Mouse (Mus musculus): ENCODE results near the gene Ifng.
"Not testable (repeated sequence)": the region's sequence is repeated elsewhere in the genome, so short reads cannot be mapped to it uniquely, and the experiment has no call there.

Ifng gene

DNA sequence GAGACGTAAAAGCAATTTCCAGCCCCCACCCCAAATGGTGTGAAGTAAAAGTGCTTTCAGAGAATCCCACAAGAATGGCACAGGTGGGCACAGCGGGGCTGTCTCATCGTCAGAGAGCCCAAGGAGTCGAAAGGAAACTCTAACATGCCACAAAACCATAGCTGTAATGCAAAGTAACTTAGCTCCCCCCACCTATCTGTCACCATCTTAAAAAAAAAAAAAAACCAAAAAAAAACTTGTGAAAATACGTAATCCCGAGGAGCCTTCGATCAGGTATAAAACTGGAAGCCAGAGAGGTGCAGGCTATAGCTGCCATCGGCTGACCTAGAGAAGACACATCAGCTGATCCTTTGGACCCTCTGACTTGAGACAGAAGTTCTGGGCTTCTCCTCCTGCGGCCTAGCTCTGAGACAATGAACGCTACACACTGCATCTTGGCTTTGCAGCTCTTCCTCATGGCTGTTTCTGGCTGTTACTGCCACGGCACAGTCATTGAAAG is at the start of gene Ifng:
Gene Ifng (plus strand): TSS at position 305 of the 499 bp plus-strand sequence.
- DNase-seq = no peak

DNA sequence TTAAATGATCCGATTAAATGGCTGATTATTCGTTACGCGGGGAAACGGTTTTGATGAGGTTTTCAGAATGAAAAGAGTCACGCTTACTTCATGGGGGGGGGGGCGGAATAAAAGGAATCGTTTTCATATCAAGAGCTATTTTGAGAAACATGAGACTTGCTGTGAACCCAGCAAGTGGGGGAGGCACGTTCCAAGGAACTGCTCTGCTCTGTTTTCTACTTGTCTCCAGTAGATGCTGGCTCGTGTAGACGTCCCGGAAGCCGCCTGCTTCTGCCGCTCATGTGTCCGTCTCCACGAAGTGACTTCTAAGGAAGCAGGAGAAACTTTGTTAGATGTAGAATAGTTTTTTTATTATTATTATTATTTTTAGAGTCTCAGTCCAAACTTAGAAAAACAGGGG is 40.9 kb upstream of the Ifng start:
- no peak for DNase-seq

DNA sequence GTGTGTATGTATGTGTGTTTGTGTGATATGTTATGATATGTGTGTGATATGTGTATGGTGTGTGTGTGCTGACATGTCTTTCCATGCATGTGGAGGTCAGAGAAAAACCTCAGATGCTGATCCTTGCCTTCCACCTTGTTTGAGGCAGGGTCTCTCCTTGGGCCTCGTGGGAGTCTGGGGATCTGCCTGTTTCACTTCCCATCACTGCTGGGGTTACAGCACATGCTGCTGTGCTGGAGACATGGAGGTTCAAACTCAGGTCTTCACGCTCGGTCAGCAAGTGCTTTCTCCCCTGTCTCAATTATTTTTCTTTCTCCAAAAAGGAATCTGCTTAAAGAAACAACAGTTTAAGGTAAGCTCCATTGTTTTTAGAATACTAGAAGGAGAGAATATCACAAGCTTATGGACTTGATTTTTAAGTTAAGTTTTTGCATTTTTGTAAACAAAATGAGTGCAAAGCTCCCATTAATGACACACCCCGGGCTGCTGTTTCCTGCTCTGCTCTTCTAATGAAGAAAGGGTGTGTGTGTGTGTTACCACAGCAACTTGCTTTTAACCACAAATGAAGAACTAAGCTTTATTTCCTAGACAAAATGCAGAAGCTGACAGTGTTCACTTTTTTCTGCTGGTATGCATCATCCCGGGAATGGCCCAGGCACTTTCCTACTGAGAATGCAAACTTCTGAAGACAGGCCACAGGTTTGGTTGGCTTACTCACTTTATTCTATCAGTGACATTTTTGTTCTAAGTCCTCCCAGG is 34.2 kb upstream of the Ifng start:
- no peak for DNase-seq

DNA sequence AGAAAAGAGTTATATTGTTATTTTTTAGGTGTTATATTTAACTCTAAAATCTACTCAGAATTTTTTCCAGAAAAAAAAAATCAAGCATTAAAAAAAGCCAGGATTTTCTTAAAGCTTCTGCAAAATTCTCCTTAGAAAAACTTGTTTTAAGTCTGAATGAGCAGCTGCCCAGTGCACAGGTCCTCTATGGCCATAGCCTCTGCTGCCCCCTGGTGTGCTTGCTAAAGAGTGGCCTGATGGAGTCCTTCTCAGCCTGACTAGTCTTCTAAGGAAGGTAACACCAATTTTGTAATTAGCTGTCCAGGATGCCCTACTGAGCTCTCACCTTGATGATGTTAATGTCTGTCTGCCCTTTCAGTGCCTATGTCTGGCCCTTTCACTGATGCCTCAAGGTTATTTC is 29.5 kb upstream of the Ifng start:
- no peak for DNase-seq

DNA sequence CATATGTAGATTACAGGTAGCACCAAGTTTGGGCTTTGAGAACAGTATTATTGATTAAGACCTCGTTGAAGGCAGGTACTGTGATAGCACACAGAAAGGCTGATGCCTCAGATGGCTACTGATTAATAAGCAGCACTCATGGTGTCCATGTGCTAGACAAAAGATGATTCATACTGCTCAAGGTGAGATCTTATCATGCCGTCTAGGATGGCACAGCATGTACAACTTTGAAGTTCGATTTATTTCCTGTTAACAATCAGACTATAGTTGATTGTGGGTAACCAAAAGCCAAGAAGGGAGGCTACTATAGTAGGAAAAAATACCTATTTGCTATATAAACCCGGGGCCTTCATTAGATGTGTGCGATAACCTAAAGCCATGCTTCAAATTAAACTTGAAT is 28.1 kb upstream of the Ifng start:
- no peak for DNase-seq

DNA sequence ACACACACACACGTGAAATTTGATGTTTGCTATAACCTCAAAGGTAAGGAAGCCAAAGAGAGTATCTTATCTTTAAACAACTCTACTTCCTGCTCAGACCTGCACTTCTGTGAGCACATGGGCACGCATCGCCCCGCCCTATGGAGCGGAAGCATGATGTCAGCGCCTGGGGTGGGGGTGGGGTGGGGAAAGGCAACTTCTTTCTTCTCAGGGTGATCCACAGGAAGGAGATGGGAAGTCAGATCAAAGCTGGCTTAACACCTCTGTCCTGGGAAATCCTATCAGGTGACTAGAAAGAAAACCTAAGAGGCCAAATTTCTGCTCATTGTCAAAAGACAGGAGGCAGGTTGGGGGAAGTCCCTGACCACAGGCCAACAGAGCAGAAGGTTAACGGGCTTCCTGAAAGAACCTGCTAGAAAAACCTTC is 21.8 kb upstream of the Ifng start:
- no peak for DNase-seq

DNA sequence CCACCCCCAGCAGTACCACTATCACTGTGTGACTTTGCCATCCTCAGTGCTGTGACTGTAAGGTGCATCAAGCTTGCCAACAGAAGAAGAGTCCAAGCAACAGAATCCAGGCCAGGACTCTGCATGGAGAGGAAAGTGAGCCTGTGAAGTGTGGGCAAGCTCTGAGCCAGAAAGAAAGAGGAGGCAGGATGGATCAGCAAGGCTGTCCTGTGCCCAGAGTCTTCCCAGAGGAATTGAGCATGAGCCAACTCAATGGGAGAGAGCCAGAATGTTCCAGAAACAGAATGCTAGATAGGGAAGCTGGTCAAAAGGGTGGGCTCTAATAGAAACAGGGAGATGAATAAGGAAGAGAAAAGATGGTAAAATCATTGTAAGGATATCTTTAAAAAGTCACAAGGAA is 19.9 kb upstream of the Ifng start:
- no peak for DNase-seq

DNA sequence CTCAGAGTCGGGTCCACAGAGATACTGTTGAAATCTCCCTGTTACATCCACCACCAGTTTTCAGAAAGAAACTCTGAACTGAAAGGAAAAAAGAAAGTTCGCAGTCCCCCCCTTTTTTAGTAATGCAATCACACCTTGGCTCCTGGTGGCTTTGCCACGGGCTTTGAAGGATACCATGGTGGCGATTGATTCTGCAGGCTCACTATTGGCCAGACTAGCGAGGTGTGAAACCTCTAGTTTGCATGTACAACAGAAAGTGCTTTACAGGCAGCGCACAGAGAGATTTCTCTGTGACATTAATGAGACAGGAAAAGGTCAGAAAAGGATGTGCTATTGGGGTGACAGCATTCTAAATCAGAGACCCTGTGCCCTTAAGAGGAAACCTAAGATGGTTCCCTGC is 5.3 kb upstream of the Ifng start:
- no peak for DNase-seq

DNA sequence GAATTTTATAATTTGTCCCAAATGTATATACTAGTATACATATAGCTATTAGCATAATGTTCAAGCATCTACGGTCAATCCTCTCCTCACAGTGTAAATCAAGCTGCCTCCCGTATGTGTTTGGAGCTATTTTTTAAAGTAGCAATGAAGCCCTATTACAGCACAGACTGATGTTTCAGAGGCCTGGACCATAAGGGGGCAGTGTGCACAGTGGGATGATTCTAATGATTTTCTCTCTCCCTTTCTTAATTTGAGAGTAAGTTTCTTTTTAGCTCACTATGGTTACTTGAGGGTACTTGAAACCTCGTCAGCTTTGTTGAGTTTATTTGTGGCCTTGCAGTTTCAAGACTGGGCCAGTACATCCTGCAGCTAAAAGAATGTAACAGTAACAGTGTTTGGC is 1.1 kb downstream of the Ifng start:
- DNase-seq = no peak

DNA sequence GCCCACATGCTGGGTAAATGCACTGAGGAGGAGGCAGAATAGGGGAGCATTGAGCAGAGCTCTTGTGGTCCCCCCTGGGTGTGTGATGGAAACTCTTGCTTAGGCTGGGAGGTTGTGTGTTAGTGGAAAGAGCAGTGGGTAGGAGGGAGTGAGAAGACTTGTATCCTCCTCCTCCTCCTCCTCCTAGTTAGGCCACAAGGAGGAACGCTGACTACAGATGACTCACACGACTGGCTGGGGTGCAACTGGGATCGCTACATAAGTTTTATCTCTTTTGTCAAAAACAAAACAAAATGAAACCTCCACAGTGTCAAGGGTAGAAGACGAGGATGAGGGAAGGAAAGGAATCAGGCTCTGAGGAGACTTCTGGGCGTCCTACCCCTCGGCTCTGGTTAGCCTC is 2.2 kb downstream of the Ifng start:
- no peak for DNase-seq

DNA sequence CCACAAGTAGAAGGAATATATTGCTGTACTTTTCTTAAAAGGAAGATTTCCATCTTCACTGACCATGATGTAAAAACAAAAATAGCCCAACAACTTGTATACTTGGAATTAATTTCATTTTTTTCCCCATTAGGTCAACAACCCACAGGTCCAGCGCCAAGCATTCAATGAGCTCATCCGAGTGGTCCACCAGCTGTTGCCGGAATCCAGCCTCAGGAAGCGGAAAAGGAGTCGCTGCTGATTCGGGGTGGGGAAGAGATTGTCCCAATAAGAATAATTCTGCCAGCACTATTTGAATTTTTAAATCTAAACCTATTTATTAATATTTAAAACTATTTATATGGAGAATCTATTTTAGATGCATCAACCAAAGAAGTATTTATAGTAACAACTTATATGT is 4.2 kb downstream of the Ifng start:
- no peak for DNase-seq

DNA sequence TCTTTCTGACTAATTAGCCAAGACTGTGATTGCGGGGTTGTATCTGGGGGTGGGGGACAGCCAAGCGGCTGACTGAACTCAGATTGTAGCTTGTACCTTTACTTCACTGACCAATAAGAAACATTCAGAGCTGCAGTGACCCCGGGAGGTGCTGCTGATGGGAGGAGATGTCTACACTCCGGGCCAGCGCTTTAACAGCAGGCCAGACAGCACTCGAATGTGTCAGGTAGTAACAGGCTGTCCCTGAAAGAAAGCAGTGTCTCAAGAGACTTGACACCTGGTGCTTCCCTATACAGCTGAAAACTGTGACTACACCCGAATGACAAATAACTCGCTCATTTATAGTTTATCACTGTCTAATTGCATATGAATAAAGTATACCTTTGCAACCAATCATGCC is 4.7 kb downstream of the Ifng start:
- no peak for DNase-seq

DNA sequence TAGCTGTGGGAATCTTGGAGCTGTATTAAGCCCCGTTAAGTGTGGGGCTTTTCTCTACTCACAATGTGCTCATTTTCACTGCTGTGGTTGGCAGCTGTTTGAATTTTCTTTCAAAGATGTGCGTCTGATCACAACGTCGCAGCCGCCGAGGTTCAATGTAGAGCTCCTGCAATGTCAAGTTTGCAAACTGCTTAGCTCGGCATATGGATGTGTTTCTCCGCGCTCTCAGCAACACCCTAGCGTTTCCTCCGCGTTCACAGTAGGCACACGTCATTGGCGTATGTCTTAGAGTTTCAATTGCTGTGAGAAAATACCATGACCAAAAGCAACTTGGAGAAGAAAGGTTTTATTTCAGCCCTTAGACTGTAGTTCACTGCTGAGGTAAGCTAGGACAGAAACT is 5.1 kb downstream of the Ifng start:
- DNase-seq = no peak

DNA sequence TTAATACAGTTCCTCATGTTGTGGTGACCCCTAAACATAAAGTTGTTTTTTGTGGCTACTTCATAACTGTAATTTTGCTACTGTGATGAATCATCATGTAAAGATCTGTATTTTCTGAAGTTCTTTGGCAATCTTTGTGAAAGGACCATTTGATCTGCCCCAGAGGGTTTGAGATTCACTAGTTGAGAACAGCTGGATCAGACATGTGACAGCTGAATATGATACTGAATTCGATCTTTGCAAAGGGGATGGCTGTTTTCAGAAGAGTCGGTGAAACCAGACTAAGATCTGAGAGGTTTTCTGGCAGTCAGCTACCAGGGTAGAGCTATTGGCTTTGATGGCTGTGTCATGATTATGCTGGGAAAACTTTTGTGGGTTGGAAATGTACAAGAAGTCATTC is 10.9 kb downstream of the Ifng start:
- no peak for DNase-seq

DNA sequence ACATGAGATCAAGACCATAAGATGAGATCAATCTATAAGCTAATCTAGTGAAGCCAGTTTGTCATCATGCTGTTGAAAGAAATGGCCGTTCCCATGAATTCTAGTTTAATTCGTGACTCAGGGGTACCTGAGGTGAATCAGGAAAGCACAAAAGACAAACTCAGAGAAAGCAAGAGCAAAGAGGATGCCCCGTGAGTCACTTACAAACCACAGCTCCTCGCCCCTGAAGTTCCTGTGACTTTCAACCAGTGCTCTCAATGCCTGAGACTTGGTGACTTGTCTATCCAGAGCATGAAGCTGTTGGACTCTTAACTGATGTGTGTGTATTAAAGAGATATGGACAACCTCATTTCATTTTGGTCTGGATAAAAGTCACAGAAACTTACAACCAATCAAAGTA is 17.9 kb downstream of the Ifng start:
- DNase-seq = no peak

DNA sequence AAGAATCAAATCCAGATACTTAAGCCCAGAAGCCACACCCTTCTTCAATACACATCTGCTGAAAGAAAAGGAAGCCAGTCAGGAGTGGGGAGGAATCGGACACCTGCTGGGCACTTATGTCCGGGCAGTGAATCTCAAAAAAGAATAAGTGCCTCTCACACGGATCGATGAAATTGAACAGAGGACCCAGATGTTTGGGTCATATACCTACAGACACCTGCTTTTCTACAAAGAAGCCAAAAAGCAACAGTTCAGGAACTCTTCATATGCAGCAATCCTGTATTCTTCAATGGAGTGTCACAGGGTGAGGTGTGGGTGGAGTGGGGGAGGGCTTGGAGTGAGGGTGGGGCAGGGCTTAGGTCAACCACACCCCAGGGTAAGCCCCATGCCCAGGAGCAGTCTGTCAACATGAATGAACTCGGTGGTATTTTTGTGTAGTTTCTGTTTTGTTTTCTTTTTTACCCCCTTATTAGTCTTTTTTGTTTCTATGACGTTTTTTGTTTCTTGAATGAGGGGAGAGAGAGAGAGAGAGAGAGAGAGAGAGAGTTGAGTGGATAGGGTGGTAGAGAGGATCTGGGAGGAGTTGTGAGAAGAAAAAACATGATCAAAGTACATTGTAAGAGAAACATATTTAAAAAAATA is 20.4 kb downstream of the Ifng start:
- no peak for DNase-seq

DNA sequence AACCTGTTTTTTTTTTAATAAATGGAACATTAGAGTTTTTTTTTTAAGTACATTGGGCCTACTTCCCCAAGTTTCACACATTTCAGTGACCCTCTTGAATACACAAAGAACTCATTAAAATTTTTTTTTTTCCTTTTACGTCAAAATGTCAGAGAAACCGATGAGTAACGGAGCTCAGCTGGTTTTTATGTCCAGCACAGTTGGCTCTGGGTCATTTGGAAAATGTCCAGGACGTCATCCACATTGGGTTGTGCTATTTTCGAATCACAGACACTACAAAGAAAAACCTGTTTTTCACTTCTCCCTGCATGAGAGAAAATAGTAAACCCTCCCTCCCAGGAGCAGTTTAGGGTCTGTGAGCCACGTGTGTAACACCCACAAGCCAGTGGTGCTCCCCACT is 25.6 kb downstream of the Ifng start:
- no peak for DNase-seq

DNA sequence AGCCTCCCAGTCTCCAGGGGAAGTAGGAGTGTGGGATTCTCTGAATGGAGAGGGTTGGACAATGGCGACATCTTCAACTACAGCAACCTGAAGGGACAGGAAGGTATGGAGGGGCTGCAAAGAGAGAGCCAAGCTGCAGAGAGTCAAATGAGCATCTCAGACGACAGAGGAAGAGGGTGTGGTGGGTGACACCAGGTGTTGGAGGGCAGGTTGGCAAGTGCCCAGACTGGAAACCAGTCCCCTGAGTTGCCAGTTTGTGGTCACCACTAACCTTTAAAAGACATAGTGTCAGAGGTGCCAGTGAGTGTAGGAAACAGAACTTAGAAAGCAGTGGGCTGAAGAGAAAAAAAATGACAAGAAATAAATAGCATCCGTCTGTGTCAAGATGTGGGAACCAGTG is 28.2 kb downstream of the Ifng start:
- no peak for DNase-seq

DNA sequence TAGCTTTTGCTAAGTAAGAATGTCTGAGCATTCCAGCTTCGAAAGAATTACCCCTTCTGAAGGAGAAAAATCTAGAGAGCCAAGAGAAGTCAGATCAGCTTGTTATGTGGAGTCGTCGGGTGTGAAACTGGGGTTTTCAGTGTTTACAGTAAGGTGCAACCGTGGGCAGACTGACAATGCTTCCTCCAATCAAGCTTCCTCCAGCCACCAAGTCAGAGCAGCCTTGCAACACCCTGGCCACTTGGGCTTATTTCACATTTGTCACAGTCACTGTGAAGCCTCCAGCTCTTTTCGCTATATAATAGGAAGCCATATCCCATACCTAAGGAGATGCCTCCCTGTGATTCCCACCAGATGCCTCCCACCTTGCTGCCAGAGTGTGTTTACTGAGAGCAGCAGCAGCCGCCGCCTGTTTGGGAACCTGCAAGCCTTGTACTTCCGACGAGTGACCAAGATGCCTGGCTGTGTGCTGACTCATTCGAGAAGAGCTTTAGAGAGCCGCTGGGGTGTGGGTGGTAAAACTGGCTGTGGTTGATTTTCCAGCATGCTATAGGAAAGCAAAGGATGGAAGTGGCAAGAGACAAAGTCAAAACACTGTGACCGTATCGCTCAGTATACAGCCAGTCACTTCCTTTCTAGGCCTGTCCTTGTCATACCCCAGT is 29.6 kb downstream of the Ifng start:
- no peak for DNase-seq

DNA sequence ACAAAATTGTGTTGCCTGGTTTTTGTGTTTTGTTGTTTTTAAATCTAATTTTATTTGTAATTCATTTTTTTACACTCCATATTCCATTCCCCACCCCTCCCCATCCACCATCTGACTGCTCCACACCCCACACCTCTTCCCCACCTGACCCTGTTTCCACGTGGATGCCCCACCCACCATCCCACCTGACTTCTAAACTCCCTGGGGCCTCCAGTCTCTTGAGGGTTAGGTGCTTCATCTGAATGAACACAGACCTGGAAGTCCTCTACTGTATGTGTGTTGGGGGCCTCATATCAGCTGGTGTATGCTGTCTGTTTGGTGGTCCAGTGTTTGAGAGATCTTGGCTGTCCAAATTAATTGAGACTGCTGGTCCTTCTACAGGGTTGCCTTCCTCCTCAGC is 32.0 kb downstream of the Ifng start:
- not testable (repeated sequence) for DNase-seq

DNA sequence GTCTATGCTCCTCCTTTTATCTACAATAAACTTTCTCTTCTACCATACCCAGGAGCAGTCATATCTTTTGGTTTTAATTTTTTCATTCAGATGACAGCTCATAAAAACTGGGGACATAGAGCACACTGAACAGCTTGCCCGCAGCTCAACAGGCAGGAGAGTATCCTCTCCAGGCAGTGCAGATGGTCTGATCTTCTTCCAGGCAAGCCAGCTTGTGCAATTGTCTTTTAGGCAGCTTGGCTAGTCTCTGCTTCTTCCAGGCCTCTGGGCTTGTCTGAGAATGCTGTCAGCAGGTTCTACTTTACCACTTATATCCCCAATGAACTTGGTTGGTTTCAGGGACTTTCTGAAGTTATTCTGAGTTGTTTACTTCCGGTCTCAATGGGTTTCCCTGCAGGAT is 35.9 kb downstream of the Ifng start:
- DNase-seq = no peak

DNA sequence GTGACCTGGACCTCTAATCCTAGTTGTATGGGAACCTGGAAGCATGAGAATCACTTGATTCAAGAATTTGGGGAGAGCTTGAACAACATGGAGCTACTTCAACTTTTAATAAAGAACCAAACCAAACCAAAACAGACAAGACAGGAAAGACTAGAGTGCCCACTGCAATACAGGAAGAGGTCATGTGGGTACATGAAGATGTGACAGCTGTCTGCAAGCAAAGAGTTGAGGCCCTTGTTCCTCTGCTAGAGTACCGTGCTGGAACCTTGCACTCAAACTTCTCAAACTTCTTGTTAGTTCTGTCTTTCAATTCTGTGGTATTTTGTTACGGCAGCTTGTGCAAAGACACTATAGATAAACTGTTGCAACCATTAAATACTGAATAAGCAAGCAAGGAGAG is 36.5 kb downstream of the Ifng start:
- no peak for DNase-seq

DNA sequence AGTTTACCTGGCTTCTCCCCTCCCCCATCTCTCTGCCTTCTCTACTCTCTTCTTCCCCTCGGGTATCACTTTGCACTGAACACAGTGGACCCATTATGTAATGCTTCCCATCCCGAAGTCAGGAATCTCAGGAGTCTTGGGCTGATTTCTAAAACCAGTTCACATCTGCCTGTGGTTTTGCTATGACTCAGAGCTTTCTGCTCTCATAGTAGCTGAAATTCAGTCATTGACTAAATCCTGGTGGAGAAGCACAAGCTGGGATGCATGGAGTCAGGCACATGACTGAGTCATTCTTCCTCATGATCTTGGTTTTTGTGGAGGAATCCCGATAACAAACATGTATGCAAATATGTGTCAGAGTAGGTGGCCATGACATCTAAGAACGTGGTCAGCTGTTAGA is 38.4 kb downstream of the Ifng start:
- DNase-seq = no peak

DNA sequence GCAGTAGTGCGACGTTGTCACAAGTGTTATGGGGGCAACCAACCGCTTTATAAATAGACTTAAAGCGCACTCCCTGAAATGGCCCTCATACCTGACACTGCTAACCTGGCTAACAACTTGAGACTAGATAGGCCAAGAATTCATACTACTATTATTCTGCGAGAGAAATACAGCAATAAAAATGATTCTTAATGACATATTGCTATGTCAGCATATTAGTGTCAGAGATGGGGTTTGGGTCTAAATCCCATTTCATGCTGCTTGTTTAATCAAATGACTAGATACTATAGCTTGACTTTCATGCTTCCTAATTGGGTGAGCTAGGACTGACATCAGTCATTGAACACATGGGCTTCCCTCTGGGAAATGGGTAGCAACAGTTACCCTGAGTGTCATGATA is 39.3 kb downstream of the Ifng start:
- DNase-seq = no peak
